Mouse (Mus musculus): ENCODE data around the gene Trcg1. TPM values are rescaled to one million over a fixed set of nuclear protein-coding genes. Genes with fewer than 3 reads are reported as not detected.
"Not testable (repeated sequence)": the region's sequence is repeated elsewhere in the genome, so short reads cannot be mapped to it uniquely, and the experiment has no call there.

Gene Trcg1
- not detected for total RNA-seq (2021)
- long read RNA-seq, experiment 1, result 0 reads
- long read RNA-seq, experiment 2, result 0 reads

GRCm38 (mm10) chr9:57236256-57236655 is at the start of gene Trcg1:
Trcg1 (plus strand) TSS chr9:57236556.
- no peak for DNase-seq (ENCODE audit: low spot score in 2 of 2)

GRCm38 (mm10) chr9:57196708-57197107 is 39.6 kb upstream of the Trcg1 start:
- DNase-seq (ENCODE audit: low spot score in 2 of 2), result no peak

GRCm38 (mm10) chr9:57197414-57197813 is 38.9 kb upstream of the Trcg1 start:
- DNase-seq (ENCODE audit: low spot score in 2 of 2), result no peak

GRCm38 (mm10) chr9:57202981-57203380 is 33.4 kb upstream of the Trcg1 start:
- no peak for DNase-seq (ENCODE audit: low spot score in 2 of 2)

- DNase-seq (ENCODE audit: low spot score in 2 of 2), result not testable (repeated sequence)
Observed at GRCm38 (mm10) chr9:57203571-57203970, 32.8 kb upstream of the Trcg1 start.

GRCm38 (mm10) chr9:57206896-57207295 is 29.5 kb upstream of the Trcg1 start:
- no peak for DNase-seq (ENCODE audit: low spot score in 2 of 2)

GRCm38 (mm10) chr9:57209316-57209715 is 27.0 kb upstream of the Trcg1 start:
- no peak for DNase-seq (ENCODE audit: low spot score in 2 of 2)

GRCm38 (mm10) chr9:57212448-57213222 is 23.7 kb upstream of the Trcg1 start:
- DNase-seq (ENCODE audit: low spot score in 2 of 2), result no peak

- DNase-seq (ENCODE audit: low spot score in 2 of 2), result no peak
Observed at GRCm38 (mm10) chr9:57214500-57214899, 21.9 kb upstream of the Trcg1 start.

GRCm38 (mm10) chr9:57217220-57217619 is 19.1 kb upstream of the Trcg1 start:
- no peak for DNase-seq (ENCODE audit: low spot score in 2 of 2)

- no peak for DNase-seq (ENCODE audit: low spot score in 2 of 2)
Observed at GRCm38 (mm10) chr9:57218776-57219175, 17.6 kb upstream of the Trcg1 start.

- no peak for DNase-seq (ENCODE audit: low spot score in 2 of 2)
Observed at GRCm38 (mm10) chr9:57219511-57219910, 16.8 kb upstream of the Trcg1 start.

- DNase-seq (ENCODE audit: low spot score in 2 of 2), result no peak
Observed at GRCm38 (mm10) chr9:57220356-57220755, 16.0 kb upstream of the Trcg1 start.

- DNase-seq (ENCODE audit: low spot score in 2 of 2), result no peak
Observed at GRCm38 (mm10) chr9:57223341-57223740, 13.0 kb upstream of the Trcg1 start.

- no peak for DNase-seq (ENCODE audit: low spot score in 2 of 2)
Observed at GRCm38 (mm10) chr9:57225780-57226627, 10.4 kb upstream of the Trcg1 start.

GRCm38 (mm10) chr9:57226628-57227122 is 9.7 kb upstream of the Trcg1 start:
- DNase-seq (ENCODE audit: low spot score in 2 of 2), result not testable (repeated sequence)

- DNase-seq (ENCODE audit: low spot score in 2 of 2), result no peak
Observed at GRCm38 (mm10) chr9:57227203-57227602, 9.2 kb upstream of the Trcg1 start.

GRCm38 (mm10) chr9:57228186-57228585 is 8.2 kb upstream of the Trcg1 start:
- no peak for DNase-seq (ENCODE audit: low spot score in 2 of 2)

GRCm38 (mm10) chr9:57229726-57230125 is 6.6 kb upstream of the Trcg1 start:
- no peak for DNase-seq (ENCODE audit: low spot score in 2 of 2)

GRCm38 (mm10) chr9:57230146-57230783 is 6.1 kb upstream of the Trcg1 start:
- DNase-seq (ENCODE audit: low spot score in 2 of 2), result no peak

- DNase-seq (ENCODE audit: low spot score in 2 of 2), result no peak
Observed at GRCm38 (mm10) chr9:57231536-57232255, 4.7 kb upstream of the Trcg1 start.

Measured in adrenal gland, postnatal 4 days (tissue).